Mouse (Mus musculus) E14TG2a.4 (cell line): ENCODE measurements around the gene Astn1.

ENCODE experiments used
- CTCF ChIP-seq: conservative IDR thresholded peaks from 2 replicates; pipeline ENCODE4 v1.5.1; 2014; ENCODE audit warnings: low read length
- POU5F1 ChIP-seq: IDR thresholded peaks from 2 replicates; pipeline ENCODE4 v1.6.1; 2014; ENCODE audit warnings: low read length, borderline replicate concordance

DNA sequence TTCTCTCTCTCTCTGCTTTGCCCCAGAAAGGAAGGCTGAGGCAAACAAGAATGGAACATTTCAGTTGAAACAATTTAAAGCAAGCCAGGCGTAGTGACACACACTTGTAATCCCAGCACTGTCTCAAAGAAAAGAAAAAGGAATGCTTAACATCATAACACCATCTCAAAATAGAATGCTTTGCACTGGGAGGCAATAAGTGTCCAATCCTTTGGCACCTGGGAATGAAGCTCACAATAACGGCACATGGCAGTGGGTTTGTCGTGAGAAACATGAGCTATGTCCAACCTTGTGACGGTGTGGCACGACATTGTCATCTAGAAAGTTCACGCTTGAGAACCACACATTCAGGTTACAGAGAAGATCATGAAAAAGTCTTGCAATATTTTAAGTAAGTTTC is 191.3 kb downstream of the Astn1 start:
- no peak for TF ChIP-seq CTCF
- TF ChIP-seq POU5F1 = no peak
